In the genomic region with DNA sequence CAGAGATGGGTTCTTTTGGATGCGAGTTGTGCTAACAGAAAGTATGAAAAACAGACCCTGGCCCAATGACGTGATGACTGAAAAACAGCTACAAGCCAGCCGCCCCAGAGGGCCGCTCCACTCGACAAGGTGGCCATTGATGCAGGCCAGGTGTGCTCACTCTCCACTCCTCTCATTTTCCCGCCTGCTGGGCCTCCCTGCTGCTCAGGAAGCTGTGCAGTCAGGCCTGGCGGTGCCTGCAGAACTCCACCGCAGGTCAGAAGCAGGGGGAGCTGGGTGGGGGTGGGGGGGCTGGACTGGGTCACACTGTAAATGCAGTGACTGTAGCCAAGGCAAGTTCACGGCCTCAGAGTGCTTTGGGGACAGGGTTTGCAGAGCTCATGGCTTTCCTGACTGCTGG, we compare ENCODE assay signal across 16 mouse cellular contexts.
DNase-seq lines count a peak whose midpoint lies in the region; ATAC-seq lines count a peak whose summit lies in the region.
"Had no signal": no experiment of that assay in that cellular context is flagged by ENCODE, and none has a peak within 500 bp of the region (broad histone marks: within the 10 kb centered on the region; RNA-seq: fewer than 3 reads in every experiment).

No protein-coding gene starts in this region.

- peaks cover 32% of the 10 kb centered on the region for H3K4me1 ChIP-seq in kidney, embryonic 14.5 days (ENCODE audit: control insufficient read depth, insufficient read depth, low read length)
- H3K4me1 ChIP-seq in neural tube, embryonic 15.5 days, result peaks cover 15% of the 10 kb centered on the region
- peaks cover 29% of the 10 kb centered on the region for H3K4me1 ChIP-seq in neural tube, embryonic 13.5 days (replicated peaks)

- H3K4me3 ChIP-seq in kidney, embryonic 14.5 days (ENCODE audit: low read length), result no peak overlapping the region
- no peak overlapping the region for H3K4me3 ChIP-seq in neural tube, embryonic 15.5 days (replicated peaks)
- H3K4me3 ChIP-seq in neural tube, embryonic 13.5 days, result no peak overlapping the region
- H3K4me3 ChIP-seq: forebrain, embryonic 13.5 days; neural tube, embryonic 12.5 days had no signal

- 10% methylated on average over 9 of the region's 9 CpGs for WGBS in kidney, embryonic 14.5 days
- 53% methylated on average over 9 of the region's 9 CpGs for WGBS in neural tube, embryonic 15.5 days
- WGBS in neural tube, embryonic 13.5 days, result 46% methylated on average over 9 of the region's 9 CpGs

- no peaks in the 10 kb centered on the region for H3K27me3 ChIP-seq in kidney, embryonic 14.5 days (ENCODE audit: control insufficient read depth, insufficient read depth, low read length)
- no peaks in the 10 kb centered on the region for H3K27me3 ChIP-seq in neural tube, embryonic 15.5 days (replicated peaks)
- H3K27me3 ChIP-seq in neural tube, embryonic 13.5 days, result no peaks in the 10 kb centered on the region
- H3K27me3 ChIP-seq: forebrain, embryonic 13.5 days; neural tube, embryonic 12.5 days had no signal

- no peaks in the 10 kb centered on the region for H3K9me3 ChIP-seq in kidney, embryonic 14.5 days (ENCODE audit: control insufficient read depth, low read length)
- no peaks in the 10 kb centered on the region for H3K9me3 ChIP-seq in neural tube, embryonic 15.5 days (replicated peaks)
- no peaks in the 10 kb centered on the region for H3K9me3 ChIP-seq in neural tube, embryonic 13.5 days
- H3K9me3 ChIP-seq: forebrain, embryonic 13.5 days; neural tube, embryonic 12.5 days had no signal

- H3K4me2 ChIP-seq in kidney, embryonic 14.5 days (replicated peaks; ENCODE audit: low read depth, low read length), result no peak overlapping the region
- H3K4me2 ChIP-seq in neural tube, embryonic 15.5 days, result no peak overlapping the region
- no peak overlapping the region for H3K4me2 ChIP-seq in neural tube, embryonic 13.5 days
- H3K4me2 ChIP-seq: forebrain, embryonic 13.5 days; neural tube, embryonic 12.5 days had no signal

- no peak overlapping the region; the same call in 1 of the 2 replicates for H3K9ac ChIP-seq in kidney, embryonic 14.5 days (ENCODE audit: low read depth, low read length)
- H3K9ac ChIP-seq in neural tube, embryonic 15.5 days (replicated peaks), result no peak overlapping the region
- no peak overlapping the region for H3K9ac ChIP-seq in neural tube, embryonic 13.5 days
- H3K9ac ChIP-seq: forebrain, embryonic 13.5 days; liver, embryonic 14.5 days; neural tube, embryonic 12.5 days had no signal

- ATAC-seq in kidney, embryonic 14.5 days (ENCODE audit: low FRiP score, low TSS enrichment), result peak; percentile 88
- ATAC-seq in neural tube, embryonic 15.5 days (ENCODE audit: low FRiP score), result no peak
- ATAC-seq in neural tube, embryonic 13.5 days (ENCODE audit: low read depth), result no peak
- ATAC-seq: forebrain, embryonic 13.5 days; hindbrain, embryonic 16.5 days; midbrain, embryonic 16.5 days had no signal

- H3K36me3 ChIP-seq in kidney, embryonic 14.5 days (ENCODE audit: control insufficient read depth, insufficient read depth, low read length), result no peaks in the 10 kb centered on the region
- no peaks in the 10 kb centered on the region for H3K36me3 ChIP-seq in neural tube, embryonic 15.5 days
- H3K36me3 ChIP-seq in neural tube, embryonic 13.5 days, result no peaks in the 10 kb centered on the region
- H3K36me3 ChIP-seq: neural tube, embryonic 12.5 days had no signal

- no peak for DNase-seq in kidney, postnatal 36 days
- DNase-seq in neural tube, embryonic 10.5 days (ENCODE audit: extremely low spot score, low spot score), result peak; percentile 33
- DNase-seq in forelimb bud, embryonic 11.5 days (ENCODE audit: low read depth, low spot score), result peak; percentile 84
- DNase-seq in testis, postnatal 14 days (ENCODE audit: low spot score), result no peak
- DNase-seq: cerebellum, adult 2 months; thymus, postnatal 4 days had no signal

- peak overlapping the region; percentile 32; the same call in 1 of the 2 replicates for H3K27ac ChIP-seq in kidney, embryonic 14.5 days (ENCODE audit: low read depth, low read length)
- H3K27ac ChIP-seq in neural tube, embryonic 15.5 days (replicated peaks), result no peak overlapping the region
- H3K27ac ChIP-seq in neural tube, embryonic 13.5 days (replicated peaks), result 0 out of 2 replicates have a peak overlapping the region, but pooled peaks have one; percentile 2
- H3K27ac ChIP-seq: forebrain, embryonic 13.5 days; liver, embryonic 14.5 days; macrophage; neural tube, embryonic 12.5 days; stomach, postnatal 0 days had no signal

Comparison
In these comparisons a context has a peak if more than half of its experiments do, and no peak if none do; other contexts are left out.
1. DNase-seq: peak in neural tube, embryonic 10.5 days (single experiment) and forelimb bud, embryonic 11.5 days (single experiment); none in kidney, postnatal 36 days (0 of 2) and testis, postnatal 14 days (single experiment).